Mouse (Mus musculus) hindbrain, embryonic 14.5 days (tissue): ENCODE measurements around the gene Usp25. TPM values are rescaled to one million over a fixed set of nuclear protein-coding genes. Genes with fewer than 3 reads are reported as not detected.

Experiments
- ATAC-seq: fragments of 200-750 bp; cut with Nextera tagmentation; 2 replicates; pipeline ENCODE4 v1.8.0; 2017; ENCODE audit warnings: moderate number of reproducible peaks, mild to moderate bottlenecking, moderate TSS enrichment, moderate library complexity; ENCODE audit not compliant: low FRiP score
- DNase-seq: peaks from one replicate; pipeline ENCODE4 v3.0.0-alpha.2; 2015; ENCODE audit warnings: low spot score
- H3K27ac ChIP-seq: fragments of 300-500 bp; sonication (generic); 2 replicates; pipeline ENCODE4 v1.5.1; 2014; ENCODE audit warnings: mild to moderate bottlenecking, moderate library complexity
- H3K27me3 ChIP-seq: fragments of 300-500 bp; sonication (generic); 2 replicates; pipeline ENCODE4 v1.6.1; 2014; ENCODE audit warnings: mild to moderate bottlenecking, low read length, mixed read lengths; ENCODE audit not compliant: control insufficient read depth, insufficient read depth
- H3K36me3 ChIP-seq: fragments of 300-500 bp; sonication (generic); replicated peaks from 2 replicates; pipeline ENCODE4 v1.6.1; 2014; ENCODE audit not compliant: control insufficient read depth, insufficient read depth
- H3K4me1 ChIP-seq: fragments of 300-500 bp; sonication (generic); replicated peaks from 2 replicates; pipeline ENCODE4 v1.6.1; 2014; ENCODE audit warnings: antibody characterized with exemption, low read length, mixed read lengths; ENCODE audit not compliant: control insufficient read depth, insufficient read depth
- H3K4me2 ChIP-seq: fragments of 300-500 bp; sonication (generic); replicated peaks from 2 replicates; pipeline ENCODE4 v1.6.1; 2014; ENCODE audit warnings: mild to moderate bottlenecking, moderate library complexity
- H3K4me3 ChIP-seq: fragments of 300-500 bp; sonication (generic); replicated peaks from 2 replicates; pipeline ENCODE4 v1.5.1; 2014; ENCODE audit warnings: mild to moderate bottlenecking, low read length
- H3K9ac ChIP-seq: fragments of 300-500 bp; sonication (generic); 2 replicates; pipeline ENCODE4 v1.6.1; 2014
- H3K9me3 ChIP-seq: fragments of 300-500 bp; sonication (generic); 2 replicates; pipeline ENCODE4 v1.6.1; 2016; ENCODE audit warnings: low read length; ENCODE audit not compliant: control insufficient read depth
- WGBS: fragments of 180-500 bp; shearing (Covaris S2); extraction: QIAGEN DNeasy Blood & Tissue Kit; methylation state at CpG from one replicate; pipeline ENCODE4 v1.1.7; 2014; 5-methylcytosine and 5-hydroxymethylcytosine counted together
- polyA plus RNA-seq: library from polyadenylated mRNA; unstranded; fragments of >200 nt; fragmentation: Nextera tagmentation; extraction: Ambion mirVana; gene quantifications from 2 replicates; pipeline ENCODE4 v1.2.1, GENCODE M21; 2014

The Usp25 gene
- polyA plus RNA-seq, 1 experiment from 2014 or later, result 14.3 TPM

DNA sequence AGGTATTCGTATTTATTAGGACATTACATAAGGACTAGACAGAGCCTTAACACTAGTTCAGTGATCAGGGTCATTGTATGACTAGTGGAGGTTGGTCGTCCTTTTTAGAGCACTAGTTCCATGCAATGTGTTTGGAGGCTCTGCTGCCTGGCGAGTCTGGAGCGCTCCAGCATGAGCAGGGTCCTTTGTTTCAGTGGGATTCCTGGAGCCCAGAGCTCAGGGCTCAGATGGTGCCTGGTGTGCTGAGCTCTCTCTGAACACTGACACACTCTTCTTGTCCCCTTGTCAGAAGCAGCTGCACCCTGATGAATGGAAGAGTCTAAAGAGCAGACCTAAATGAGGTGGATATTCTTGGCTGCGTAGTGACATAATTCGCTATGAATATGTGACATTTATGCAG is 45.1 kb downstream of the Usp25 start:
- no peak overlapping the region for H3K4me3 ChIP-seq
- H3K9ac ChIP-seq, result no peak overlapping the region
- H3K36me3 ChIP-seq, result peaks cover 10% of the 10 kb centered on the region; the same call in 1 of the 2 replicates
- no peaks in the 10 kb centered on the region for H3K4me1 ChIP-seq
- H3K27me3 ChIP-seq, result no peaks in the 10 kb centered on the region
- WGBS, result 47% methylated on average over 6 of the region's 6 CpGs
- peak; percentile 59; the same call in 1 of the 2 replicates for ATAC-seq
- H3K4me2 ChIP-seq, result no peak overlapping the region
- DNase-seq, result no peak
- no peaks in the 10 kb centered on the region for H3K9me3 ChIP-seq
- H3K27ac ChIP-seq, result 0 out of 2 replicates have a peak overlapping the region, but pooled peaks have one; percentile 1

DNA sequence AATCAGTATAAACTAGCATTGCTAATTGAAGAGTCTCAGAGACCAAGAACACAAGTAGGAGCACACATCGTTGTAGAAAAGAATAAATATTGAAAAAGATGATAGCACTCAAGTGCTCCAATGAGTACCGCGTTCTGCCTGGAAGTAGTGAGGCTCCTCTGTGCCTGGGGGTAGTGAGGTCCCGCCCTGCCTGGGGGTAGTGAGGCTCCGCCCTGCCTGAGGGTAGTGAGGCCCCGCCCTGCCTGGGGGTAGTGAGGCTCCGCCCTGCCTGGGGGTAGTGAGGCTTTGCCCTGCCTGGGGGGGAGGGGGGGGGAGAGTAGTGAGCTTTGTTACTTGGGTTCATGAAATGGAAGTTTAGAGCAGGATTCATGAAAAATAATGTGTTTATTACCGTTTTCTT is 46.7 kb downstream of the Usp25 start:
- 92% methylated on average over 8 of the region's 8 CpGs for WGBS
- ATAC-seq (no peak), DNase-seq (no peak)
- peaks cover 8% of the 10 kb centered on the region; the same call in 1 of the 2 replicates for H3K36me3 ChIP-seq
- no peaks in the 10 kb centered on the region for H3K9me3 ChIP-seq
- H3K27ac ChIP-seq, result no peak overlapping the region
- no peak overlapping the region for H3K9ac ChIP-seq
- no peaks in the 10 kb centered on the region for H3K27me3 ChIP-seq
- H3K4me2 ChIP-seq, result no peak overlapping the region
- H3K4me3 ChIP-seq, result no peak overlapping the region
- H3K4me1 ChIP-seq, result no peaks in the 10 kb centered on the region

GRCm38 (mm10) chr16:77063916-77064315 is 50.4 kb downstream of the Usp25 start:
- Histone ChIP-seq H3K36me3 (peaks cover 4% of the 10 kb centered on the region; the same call in 1 of the 2 replicates), H3K9me3 (no peaks in the 10 kb centered on the region), H3K4me1 (no peaks in the 10 kb centered on the region), H3K27ac (no peak overlapping the region), H3K4me3 (no peak overlapping the region), H3K9ac (no peak overlapping the region), H3K4me2 (no peak overlapping the region), H3K27me3 (no peaks in the 10 kb centered on the region)
- no peak for DNase-seq
- ATAC-seq, result no peak
- 95% methylated on average over 1 of the region's 1 CpGs for WGBS

DNA sequence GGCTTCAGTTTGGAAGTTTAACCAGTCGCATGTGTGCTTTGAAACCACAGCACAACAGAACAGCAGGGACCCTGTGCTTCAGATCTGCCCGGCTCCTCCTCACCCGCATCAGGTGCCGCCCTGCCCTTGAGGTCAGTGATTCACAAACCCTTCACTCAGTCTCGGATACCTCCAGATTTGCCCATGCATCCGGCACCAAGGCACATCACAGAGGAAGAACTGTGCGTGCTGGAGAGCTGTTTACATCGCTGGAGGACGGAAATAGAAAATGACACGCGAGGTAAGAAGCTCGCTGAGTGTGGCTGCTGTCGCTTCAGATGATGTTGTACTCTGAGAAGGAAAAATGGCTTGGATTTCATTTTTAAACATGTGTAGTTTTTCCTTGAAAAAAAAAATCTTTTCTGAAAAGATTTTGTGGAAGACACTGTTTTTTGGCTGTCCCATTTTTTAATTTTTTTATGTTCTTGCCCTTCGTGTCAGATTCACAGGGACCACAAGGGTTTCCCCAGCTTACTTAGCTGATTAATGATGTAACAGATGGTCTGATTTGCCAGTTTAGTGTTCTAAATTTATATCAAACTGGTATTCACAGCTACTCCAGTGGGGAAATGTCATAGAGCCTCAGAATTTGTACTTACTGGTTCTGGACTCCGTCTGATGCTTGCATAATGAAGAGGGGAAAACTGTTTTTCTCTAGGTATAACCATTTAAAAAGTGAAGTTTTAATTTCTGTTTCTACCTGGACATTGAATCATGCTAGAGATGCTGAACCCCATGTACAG is 63.6 kb downstream of the Usp25 start:
- no peaks in the 10 kb centered on the region for H3K9me3 ChIP-seq
- no peak overlapping the region for H3K4me3 ChIP-seq
- H3K27me3 ChIP-seq, result no peaks in the 10 kb centered on the region
- no peaks in the 10 kb centered on the region for H3K4me1 ChIP-seq
- ATAC-seq, result no peak
- H3K4me2 ChIP-seq, result no peak overlapping the region
- no peak for DNase-seq
- no peak overlapping the region; the same call in 1 of the 2 replicates for H3K27ac ChIP-seq
- H3K36me3 ChIP-seq, result peaks cover 55% of the 10 kb centered on the region
- no peak overlapping the region for H3K9ac ChIP-seq
- WGBS, result 61% methylated on average over 15 of the region's 15 CpGs

DNA sequence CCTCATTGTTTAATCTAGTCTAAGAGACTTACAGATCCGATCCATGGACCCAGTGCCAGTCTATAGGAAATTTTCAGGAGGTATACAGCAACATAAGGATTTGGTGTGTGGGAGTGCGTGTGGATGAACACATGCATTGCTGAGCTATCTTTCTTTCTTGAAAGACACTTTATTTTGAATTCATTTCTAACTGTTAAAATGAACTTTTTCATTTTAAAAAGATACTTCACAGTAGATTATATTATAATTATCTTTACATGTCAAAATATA is 64.2 kb downstream of the Usp25 start:
- no peak overlapping the region for H3K4me2 ChIP-seq
- DNase-seq (no peak), ATAC-seq (no peak)
- no peaks in the 10 kb centered on the region for H3K27me3 ChIP-seq
- no peaks in the 10 kb centered on the region for H3K9me3 ChIP-seq
- 94% methylated on average over 2 of the region's 2 CpGs for WGBS
- H3K27ac ChIP-seq, result no peak overlapping the region
- no peak overlapping the region for H3K4me3 ChIP-seq
- H3K36me3 ChIP-seq, result peaks cover 57% of the 10 kb centered on the region
- no peaks in the 10 kb centered on the region for H3K4me1 ChIP-seq
- H3K9ac ChIP-seq, result no peak overlapping the region

DNA sequence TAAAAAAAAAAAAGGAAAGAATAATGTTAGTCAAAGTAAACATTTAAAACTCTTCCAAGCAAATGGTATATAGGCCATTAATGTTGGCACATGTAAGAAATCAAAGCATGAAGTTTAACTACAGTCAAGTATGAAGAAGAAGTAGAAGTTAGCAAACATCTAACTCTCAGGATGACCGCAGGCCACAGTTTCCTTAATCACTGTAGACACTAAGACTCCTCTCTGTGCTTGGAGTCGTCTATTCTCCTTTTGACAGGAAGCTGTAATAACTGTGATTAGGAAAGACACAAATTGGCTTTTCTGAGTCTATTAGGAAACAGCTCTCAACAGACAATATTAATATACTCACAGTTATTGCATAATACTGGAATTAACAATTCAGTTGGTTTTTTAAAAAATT is 70.6 kb downstream of the Usp25 start:
- no peaks in the 10 kb centered on the region for H3K27me3 ChIP-seq
- H3K4me1 ChIP-seq, result no peaks in the 10 kb centered on the region
- ATAC-seq, result no peak
- 86% methylated on average over 2 of the region's 2 CpGs for WGBS
- no peak overlapping the region for H3K27ac ChIP-seq
- no peak overlapping the region for H3K4me3 ChIP-seq
- DNase-seq, result no peak
- no peak overlapping the region for H3K4me2 ChIP-seq
- no peak overlapping the region for H3K9ac ChIP-seq
- H3K36me3 ChIP-seq, result peaks cover 40% of the 10 kb centered on the region
- H3K9me3 ChIP-seq, result no peaks in the 10 kb centered on the region

GRCm38 (mm10) chr16:77089806-77090205 is 76.3 kb downstream of the Usp25 start:
- 92% methylated on average over 3 of the region's 3 CpGs for WGBS
- H3K4me1 ChIP-seq, result no peaks in the 10 kb centered on the region
- no peaks in the 10 kb centered on the region for H3K9me3 ChIP-seq
- H3K9ac ChIP-seq, result no peak overlapping the region
- peaks cover 5% of the 10 kb centered on the region; the same call in 1 of the 2 replicates for H3K36me3 ChIP-seq
- no peak overlapping the region for H3K4me2 ChIP-seq
- no peak overlapping the region for H3K27ac ChIP-seq
- H3K4me3 ChIP-seq, result no peak overlapping the region
- no peaks in the 10 kb centered on the region for H3K27me3 ChIP-seq
- ATAC-seq, result no peak
- DNase-seq, result no peak

DNA sequence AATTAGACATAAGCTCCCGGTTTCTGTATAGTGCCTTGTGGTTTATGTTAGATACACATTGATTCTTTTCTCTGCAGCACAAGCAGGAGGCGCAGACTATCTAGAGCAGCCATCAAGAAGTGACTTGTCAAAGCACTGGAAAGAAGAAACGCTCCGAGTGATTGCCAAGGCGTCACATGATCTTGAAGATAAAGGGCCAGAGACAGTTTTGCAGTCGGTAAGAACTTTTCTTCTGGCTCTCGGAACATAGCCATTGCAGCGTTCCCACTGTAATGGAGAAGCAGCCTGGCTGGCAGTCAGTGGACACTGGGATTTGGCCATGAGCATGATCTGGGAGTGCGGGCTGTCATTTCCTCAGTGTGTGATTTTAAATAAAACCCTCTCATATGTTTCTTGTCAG is 80.0 kb downstream of the Usp25 start:
- H3K4me2 ChIP-seq, result no peak overlapping the region
- H3K27me3 ChIP-seq, result no peaks in the 10 kb centered on the region
- H3K9ac ChIP-seq, result no peak overlapping the region
- 89% methylated on average over 9 of the region's 9 CpGs for WGBS
- H3K27ac ChIP-seq, result no peak overlapping the region
- no peaks in the 10 kb centered on the region for H3K9me3 ChIP-seq
- no peaks in the 10 kb centered on the region; the same call in 1 of the 2 replicates for H3K36me3 ChIP-seq
- no peaks in the 10 kb centered on the region for H3K4me1 ChIP-seq
- DNase-seq (no peak), ATAC-seq (no peak)
- H3K4me3 ChIP-seq, result no peak overlapping the region

DNA sequence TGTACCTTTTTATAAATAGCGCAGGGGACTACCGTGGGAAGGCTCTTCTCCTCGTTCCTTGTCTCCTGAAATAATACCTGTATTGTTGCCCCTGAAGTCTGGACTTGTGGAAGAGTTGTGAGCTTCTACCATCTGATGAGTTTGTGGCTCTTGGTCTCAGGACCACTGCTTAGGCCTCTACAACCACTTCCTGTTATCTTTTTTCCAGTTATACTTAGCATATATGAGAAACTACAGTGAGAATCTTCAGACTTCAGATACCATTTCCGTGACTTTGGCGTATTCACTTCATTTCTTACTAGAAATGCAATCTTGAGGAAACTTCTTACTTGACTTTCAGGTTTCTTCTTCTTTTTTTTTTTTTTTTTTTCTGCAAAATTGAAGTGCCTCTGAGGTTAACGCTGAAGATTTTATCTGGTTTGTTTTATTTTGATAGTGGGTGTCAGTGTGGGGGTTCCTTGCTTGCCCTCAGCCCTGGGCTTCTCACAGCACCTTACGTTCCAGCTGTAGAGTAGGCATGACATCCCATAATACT is 81.6 kb downstream of the Usp25 start:
- no peak overlapping the region for H3K4me3 ChIP-seq
- H3K4me2 ChIP-seq, result no peak overlapping the region
- no peaks in the 10 kb centered on the region; the same call in 1 of the 2 replicates for H3K36me3 ChIP-seq
- DNase-seq (no peak), ATAC-seq (no peak)
- no peak overlapping the region for H3K27ac ChIP-seq
- H3K27me3 ChIP-seq, result no peaks in the 10 kb centered on the region
- no peaks in the 10 kb centered on the region for H3K9me3 ChIP-seq
- 96% methylated on average over 7 of the region's 7 CpGs for WGBS
- H3K9ac ChIP-seq, result no peak overlapping the region
- 0 out of 2 replicates have a peak, but pooled peaks cover 2% of the 10 kb centered on the region for H3K4me1 ChIP-seq
